Mouse (Mus musculus) layer of hippocampus, postnatal 25 days (tissue): ENCODE measurements around the gene Helb. TPM values are rescaled to one million over a fixed set of nuclear protein-coding genes. Genes with fewer than 3 reads are reported as not detected.
"Not testable (repeated sequence)": the region's sequence is repeated elsewhere in the genome, so short reads cannot be mapped to it uniquely, and the experiment has no call there.

ENCODE experiments used
- DNase-seq, 2 experiments: peaks; one replicate each; pipeline ENCODE4 v3.0.0; 2022; ENCODE audit warnings: mixed read lengths in 2 of 2, low spot score in 1 of 2; ENCODE audit errors: extremely low spot score in 1 of 2
- total RNA-seq, 2 experiments: library from RNA; stranded (reverse); gene quantifications; 2 replicates each; pipeline ENCODE4 v1.2.3; 2021

Gene Helb
- total RNA-seq: 1 to 10 TPM; 3.8 to 4.8 TPM

DNA sequence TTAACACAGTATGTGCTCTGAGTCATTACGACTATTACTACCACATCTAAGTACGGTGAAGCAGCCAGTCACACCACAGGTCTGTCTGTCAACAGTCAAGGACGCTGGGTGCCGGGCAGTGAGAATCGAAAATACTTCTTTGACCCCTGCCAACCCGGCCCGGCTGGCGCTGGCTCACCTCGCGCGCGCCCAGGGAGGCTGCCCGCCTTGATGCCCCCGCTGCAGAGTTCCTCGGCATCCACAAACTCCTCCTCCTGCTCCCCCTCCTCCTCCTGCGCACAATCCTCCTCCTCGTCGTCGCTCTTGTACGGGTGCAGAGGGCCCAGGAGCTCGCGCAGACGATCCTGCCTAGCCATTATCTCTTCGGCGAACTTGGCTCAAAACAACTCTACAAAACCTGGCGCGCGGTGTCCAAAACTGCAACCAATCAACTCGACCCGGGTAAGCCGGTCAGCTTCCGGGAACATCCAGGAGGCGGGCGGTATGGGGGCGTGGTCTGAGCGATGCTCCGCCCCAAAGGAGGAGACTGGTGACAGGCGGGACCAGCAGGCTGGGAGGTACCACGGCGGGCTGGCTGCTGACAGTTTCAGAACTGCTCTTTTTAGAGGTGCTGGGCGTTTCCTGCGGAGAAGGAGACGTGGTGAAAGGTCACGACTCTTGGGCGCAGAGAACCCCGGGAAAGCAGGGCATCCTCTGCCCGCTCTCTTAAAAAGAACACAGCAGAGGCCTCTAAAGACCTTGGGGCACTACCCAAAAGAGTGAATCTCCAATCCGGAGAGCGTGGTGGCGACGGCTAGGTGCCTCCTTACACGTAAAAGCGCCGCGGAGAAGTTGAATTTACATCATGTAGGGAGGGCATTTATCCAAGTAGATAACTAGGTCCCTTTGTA lies at the start of gene Helb:
Helb (minus strand) TSS at position 481 of the 890 bp plus-strand sequence.
- DNase-seq: peak; percentile 88 to 91

DNA sequence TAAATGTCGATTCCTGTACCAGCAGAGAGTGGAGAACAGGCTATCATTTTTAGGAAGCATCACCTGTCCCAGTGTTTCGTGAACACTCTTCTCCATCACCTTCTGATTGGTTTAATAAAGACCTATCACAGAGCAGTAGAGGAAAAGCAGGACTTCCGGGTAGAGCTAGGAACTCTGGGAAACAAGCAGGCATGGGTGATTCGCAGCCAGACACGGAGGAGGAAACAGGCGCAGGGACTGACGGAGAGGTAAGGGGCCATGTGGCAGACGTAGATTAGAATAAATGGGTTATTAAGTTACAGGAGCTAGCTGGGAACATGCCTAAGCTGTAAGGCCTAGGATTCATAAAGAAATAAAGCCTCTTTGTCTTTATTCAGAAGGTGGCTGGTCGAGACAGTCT lies 47.7 kb upstream of the Helb start:
- no peak for DNase-seq

DNA sequence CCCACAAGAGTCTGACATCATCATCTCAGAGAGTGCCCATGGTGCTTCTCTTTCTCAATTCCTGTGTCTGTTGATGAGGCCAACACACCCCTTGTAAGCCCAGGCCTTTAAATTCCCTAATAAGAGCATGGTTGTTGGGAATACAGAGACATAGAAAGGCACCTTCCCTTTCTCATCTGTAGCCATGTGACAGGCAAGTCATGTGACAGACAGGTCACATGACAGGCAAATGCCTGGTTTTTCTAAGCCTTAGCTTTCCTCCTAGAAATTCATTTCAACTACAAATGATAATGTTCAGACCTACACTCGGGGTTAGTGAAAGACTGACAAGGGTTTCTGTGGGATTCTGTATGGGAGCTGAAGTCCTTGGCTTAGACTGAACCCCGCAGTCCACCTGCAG lies 41.1 kb upstream of the Helb start:
- no peak for DNase-seq

DNA sequence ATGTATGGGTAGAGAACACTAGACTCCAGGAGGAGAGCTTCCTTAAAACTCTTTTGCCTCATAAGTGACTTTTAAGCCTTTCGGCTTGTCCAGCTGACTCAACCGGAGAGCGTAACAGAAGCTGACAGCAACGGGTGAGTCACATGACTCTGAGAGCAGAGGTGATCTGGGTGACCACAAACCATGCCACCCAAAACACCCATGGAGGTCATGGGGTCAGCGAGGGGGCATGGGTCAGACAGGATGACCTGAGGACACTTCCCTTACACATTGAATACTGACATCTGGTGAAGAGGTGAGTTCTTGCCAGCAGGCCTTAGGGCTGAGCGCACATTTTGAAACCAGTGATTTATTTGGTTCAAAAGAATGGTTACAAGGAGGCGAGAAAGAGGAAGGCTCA lies 38.9 kb upstream of the Helb start:
- DNase-seq: no peak

DNA sequence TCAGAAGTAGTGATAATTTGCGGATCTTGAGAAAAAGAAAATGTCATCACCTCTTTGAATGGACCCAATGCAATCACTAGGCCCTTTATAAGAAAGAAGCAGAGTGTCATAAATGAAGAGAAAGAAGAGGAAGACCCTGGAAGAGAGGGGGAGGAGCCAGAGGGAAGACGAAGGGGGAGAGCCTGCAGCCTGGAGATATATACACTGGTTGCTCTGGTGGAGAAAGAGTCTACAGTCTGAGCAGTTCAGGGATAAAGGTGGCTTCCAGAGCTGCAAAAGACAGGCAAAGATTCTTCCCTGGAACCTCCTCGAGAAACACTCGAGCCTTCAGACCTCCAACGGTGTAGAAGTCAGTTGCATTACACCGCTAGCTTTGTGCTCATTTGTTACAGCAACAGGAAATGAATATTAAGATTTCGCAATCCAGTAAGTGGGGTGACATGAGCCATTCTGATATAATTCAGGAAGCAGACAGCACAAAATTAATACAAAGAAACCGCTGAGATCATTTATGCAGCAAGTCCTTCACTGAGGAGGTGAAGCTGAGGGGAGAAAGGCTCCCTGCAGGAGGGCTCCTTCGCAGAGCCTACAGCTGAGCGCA lies 28.2 kb upstream of the Helb start:
- no peak for DNase-seq

DNA sequence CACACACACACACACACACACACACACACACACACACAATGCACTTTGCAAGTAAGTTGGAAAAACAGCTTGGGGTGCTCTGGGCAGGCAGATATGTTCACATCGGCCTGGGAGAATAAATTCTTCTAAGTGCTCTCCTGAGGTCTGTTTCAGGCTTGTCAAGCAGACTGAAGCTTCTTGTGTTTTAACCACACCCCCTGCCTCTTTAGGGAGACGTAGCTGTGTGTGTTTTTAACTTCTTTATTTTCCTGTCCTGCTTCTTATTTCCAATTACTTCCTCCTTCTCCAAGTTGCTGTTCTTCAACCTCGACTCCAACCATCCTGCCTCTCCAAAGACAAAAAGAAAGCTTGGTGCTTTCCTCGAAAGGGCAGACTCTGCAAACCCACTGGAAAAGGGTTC lies 27.4 kb upstream of the Helb start:
- DNase-seq: no peak

DNA sequence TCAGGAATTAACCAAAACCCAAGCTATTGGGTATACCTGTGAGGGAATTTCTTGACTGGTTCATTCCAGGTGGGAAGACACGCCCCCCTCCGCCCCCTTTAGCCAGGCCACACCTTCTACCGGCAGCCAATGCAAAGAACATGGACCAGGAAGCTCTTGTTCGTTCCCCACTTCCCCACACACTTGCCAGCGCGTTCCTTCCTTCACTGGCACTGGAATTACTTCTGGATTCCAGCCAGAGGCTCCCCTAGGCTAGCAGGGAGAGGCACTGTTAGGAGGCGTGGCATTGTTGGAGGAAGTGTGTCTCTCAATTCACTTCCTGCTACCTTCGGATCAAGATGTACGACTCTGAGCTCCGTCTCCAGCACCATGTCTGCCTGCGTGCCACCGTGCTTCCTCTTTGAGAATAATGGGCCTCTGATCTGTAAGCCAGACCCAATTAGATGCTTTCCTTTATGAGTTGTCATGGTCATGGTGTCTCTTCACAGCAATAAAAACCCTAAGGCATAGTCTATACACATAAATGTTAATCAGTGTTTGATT lies 23.3 kb upstream of the Helb start:
- no peak for DNase-seq

DNA sequence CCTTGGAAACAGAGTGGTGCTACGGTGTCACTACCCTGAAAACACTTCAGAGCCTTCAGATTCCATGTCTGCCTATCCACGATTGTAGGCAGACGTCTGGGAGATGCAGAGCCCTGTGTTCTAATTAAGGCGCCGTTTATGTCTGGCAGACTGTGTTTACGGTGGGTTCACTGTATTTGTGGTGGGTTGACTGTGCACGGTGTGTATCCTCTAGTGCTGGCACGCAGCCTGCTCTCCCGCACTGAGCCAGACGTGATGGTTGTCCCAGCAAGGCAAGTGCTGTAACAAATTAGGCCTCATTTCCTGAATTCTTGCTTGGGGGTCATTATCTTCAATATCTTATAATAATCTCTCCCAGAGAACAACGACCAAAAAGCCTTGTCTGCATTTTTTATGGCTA lies 20.9 kb upstream of the Helb start:
- no peak for DNase-seq

DNA sequence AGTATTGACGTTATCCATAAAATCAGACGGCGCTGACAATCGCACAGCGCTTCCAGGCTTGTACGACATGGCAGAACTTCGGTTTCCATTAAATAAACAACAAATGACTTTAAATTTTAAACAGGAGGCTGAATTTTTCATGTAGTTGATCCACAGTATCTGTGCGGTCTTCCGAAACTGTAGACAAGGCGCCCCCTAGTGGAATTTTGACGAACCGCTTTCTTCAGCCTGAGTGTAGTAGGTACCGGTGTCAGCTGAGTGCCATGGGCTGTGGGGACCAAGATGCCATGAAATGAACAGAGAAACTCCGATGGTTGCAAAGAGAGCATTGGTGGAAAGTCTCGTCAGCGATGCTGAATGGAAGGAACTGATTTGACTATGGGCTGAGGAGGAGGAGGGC lies 17.8 kb upstream of the Helb start:
- peak; percentile 21 to 68 for DNase-seq

DNA sequence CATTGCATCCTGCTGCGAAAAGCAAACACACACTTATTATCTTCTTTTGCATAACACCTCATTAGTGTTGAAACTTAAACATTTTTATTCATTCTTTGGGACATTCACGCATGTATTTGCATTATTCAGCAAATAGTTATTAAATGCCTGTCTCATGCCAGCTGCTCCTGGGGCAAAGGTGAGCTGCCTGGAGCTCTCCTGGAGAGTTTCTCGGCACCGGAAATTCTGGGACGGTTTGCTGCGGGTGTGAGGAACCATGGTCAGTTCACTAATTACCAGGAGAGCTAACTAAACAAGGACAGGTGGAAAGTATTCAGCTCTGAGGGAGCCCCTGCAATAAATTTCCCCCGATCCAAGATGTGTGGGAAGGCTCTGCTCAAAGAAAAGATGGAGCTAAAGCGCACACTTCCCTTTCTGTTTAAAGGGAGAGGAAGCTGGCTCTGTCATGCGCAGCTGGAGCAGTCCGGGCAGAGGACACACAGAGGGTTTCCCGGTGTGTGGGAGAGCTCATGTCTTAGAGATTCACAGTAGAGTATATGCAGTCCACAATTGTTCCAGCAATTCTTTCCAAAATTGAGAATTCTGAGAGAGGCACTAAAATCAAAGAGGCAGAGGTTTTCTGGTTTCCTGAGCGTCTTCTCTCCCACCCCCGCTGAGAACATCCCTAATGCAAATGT lies 16.0 kb upstream of the Helb start:
- DNase-seq: no peak

DNA sequence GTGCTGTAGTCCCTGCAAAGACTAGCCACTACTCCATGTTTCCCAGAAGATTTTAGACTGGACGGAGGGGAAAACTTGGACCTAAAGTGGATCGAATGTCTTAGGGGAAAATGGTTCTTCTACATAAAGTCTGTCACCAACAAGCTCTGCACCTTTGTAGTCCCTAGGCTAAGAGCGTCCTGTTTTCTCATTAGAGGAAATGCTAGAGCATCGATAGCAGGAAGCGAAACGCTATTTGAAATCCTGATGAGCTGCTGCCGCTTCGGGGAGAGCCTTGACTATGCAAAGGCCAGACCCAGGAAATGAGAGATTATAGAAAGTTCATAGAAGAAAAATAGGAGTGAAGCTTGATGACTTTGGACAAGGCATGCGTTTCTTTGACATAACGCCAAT lies 12.7 kb upstream of the Helb start:
- DNase-seq: no peak

DNA sequence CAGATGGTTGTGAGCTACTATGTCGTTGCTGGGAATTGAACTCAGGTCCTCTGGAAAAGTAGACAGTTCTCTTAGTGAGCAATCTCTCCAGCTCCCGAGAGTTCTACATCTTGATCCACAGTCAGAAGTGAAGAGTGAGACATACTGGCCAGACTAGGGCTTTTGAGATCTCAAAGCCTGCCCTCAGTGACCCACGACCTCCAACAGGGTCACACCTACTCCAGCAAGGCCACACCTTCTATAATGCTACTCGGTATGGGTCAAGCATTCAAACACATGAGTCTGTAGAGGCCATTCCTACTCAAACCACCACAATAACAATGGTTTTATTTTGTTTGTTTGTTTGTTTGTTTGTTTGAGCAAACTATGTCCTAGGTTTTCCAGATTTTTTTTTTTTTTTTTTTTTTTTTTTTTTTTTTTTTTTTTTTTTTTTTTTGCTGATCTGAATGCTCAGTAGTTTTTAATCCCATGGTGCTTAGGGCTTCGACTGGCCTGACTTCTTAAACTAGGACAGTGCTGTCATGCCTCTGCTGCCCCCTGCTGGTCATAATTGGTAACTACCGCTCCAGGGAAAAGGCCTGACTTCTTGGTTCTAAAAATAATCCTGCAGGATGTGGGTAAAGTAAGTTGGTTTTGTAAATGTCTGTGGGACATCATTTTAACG lies 12.1 kb upstream of the Helb start:
- DNase-seq: peak; percentile 77 to 92

DNA sequence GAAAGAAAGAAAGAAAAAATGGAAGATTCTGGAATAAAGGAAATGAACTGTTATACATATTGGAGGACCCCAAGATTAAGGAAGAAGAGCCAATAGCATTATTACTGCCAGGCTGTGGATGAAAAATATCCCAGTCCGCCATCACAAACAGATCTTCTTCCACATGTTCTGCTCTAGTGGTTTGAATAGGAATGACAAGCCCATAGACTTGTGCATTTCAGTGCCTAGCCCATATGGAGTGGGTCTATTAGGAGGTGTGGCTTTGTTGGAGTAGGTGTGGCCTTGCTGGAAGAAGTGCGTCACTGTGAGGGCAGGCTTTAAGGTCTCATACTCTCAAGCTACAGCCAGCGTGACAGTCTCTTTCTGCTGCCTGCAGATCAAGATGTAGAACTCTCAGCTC lies 10.9 kb upstream of the Helb start:
- DNase-seq: no peak

DNA sequence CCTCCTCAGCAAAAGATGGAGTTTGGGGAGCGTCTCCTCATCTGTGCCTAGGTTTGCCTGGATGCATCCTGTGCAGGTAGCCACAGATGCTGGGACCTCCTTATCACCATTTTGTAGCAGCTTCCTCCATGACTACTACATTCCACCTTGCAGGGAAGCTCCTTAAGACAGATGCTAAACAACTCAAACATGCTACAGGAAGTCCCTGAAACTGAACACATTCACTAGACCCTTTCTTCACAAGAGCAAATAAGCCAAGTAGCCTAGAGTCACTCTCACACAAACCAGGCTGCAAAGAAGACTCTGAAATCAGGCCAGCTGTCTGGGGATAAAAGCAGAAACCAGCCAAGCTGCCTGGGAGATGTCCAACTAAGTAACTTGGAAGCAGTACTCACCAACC lies 2.5 kb upstream of the Helb start:
- no peak for DNase-seq

DNA sequence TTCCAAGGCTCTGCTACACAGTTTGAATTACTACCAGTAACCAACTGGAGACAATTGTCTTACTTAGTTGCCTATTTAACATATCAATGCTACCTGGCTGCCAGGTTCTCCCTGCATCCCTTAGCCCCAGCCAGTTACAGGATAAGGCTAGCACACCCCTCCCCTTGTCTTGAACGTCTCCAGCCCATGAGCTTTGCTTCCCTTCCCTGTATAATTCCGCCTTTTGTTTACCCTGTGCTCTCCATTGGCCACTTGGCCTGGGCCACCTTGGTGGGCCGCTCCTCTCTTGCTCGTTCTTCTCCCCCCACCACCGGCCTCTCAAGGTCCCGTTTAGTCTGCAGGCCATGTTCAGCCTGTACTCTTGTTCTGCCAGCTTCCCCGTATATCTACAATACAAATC lies 1.7 kb upstream of the Helb start:
- no peak for DNase-seq

DNA sequence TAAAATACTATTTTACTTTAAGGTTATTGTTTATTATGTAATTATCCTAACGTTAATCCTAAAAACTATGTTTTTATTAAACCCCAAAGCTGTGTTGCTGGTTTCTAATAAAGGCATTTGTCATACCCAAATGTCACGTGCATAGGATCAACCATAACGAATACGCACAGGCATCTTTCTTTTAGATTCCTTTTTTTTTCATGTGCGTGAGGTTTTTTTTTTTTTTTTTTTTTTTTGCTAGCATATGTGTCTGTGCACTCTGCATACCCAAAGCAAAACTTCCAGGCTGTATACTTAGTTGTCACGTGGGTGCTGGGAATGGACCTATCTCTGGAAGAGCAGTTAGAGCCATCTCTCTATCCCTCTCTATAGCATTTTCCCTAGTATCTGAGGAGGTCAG lies 1.2 kb upstream of the Helb start:
- no peak for DNase-seq

DNA sequence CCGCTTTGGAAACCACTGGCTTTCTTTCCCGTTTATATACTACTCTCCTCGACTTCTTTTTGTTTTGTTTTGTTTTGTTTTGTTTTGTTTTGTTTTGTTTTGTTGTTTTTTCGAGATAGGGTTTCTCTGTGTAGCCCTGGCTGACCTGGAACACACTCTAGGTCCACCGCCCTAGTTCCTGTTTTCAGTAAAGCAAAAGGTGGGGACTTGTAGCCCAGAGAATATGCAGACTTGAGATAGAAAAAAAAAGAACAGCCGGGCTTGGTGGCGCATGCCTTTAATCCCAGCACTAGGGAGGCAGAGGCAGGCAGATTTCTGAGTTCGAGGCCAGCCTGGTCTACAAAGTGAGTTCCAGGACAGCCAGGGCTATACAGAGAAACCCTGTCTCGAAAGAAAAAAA lies 695 bp upstream of the Helb start:
- not testable (repeated sequence) for DNase-seq

DNA sequence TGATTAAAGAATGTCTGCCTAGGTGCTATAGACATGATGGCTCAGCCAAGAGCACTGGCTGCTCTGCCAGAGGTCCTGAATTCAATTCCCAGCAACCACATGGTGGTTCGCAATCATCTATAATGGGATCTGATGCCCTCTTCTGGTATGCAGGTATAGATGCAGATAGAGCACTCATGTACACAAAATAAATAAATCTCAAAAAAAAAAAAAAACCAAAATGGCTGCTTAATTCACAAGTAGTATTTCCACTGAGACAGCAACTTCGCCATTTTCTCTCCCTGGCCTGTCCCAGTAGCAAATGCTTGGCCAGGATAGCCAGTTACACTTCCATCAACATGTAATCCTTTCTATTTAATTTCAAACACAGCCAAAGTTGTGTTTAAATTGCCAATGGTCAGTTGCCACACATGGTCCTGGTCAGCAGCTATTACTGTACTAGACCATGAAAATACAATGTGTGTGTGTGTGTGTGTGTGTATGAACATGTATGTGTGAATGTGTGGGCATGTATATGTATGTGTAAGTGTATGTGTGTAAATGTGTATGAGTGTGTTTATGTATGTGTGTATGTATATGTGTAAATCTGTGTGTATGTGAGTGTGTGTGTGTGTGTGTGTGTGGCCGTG lies 982 bp downstream of the Helb start:
- DNase-seq: no peak

DNA sequence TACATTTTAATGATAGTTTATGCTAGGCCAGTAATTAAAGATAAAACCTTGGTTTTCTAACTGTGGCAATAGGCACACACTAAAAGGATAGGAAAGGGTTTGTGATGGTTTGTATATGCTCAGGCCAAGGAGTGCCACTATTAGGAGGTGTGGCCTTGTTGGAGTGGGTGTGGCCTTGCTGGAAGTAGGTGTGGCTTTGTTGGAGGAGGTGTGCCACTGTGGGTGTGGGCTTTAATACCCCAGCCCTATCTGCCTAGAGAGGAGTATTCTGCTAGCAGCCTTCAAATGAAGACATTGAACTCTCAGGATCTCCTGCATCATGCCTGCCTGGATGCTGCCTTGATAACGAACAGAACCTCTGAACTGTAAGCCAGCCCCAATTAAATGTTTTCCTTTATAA lies 12.0 kb downstream of the Helb start:
- no peak for DNase-seq

DNA sequence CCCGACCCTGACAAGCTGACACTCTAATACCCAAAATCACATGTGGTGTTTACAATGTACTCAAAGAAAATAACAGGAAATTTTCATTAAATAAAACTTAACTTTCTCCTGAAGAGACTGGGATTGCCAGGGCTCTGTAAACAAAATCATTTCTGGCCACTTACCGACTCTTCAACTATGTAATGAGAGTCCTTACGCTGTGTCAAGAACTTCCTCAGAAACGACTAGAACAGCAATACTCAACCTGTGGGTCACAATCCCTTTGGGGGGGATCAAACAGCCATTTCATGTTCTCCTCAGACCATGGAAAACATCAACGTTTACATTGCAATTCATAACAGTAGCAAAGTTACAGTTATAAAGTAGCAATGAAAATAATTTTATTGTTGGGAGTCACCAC lies 15.2 kb downstream of the Helb start:
- no peak for DNase-seq
